Mouse (Mus musculus): Measurements from ENCODE around the gene E330021D16Rik. TPM values are rescaled to one million over a fixed set of nuclear protein-coding genes. Genes with fewer than 3 reads are reported as not detected.

The E330021D16Rik gene
- total RNA-seq, 2 experiments from 2014 or later = not detected

GRCm38 (mm10) chr6:136423201-136423600 is 7.8 kb upstream of the E330021D16Rik start:
- DNase-seq (ENCODE audit: low spot score in 2 of 2) = no peak
- intact Hi-C loops (cut with DNase I) = loop anchor here (5.0 kb wide), 2 partner anchors 189 to 299 kb away; no protein-coding TSS in a partner anchor

DNA sequence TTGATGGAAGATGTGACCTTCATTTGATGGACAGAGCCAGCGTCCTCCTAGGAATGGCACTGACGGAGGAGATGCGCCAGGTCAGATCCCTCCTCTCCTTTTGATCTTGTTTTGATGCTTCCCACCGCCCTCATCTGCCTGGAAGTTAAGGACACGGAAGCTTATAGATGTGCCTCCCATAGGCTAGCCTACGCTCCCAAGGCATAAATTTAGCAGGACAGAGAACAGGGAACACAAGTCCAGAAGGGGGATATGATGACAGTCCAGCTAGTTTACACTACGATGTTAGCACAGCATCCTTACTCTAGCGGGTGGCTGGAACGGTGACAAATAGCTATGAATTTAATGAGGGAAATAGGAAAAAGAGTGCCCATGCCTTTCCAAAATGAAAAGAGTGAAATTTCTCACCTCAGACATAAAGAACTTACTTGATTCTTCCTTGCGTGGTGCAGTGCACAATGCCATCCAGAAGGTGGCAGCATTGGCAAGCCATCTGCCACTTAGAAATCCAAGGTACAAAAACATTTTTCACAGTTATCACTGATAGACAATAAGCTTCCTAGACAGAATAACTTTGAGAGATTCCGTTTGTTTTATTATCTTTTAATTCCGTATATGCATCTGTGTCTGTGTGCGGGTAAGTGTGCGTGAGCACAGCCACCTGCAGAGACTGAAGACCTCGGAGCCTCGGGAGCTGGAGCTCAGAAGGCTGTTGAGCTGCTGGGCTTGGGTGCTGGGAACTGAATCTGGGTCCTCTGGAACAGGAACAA is 6.9 kb upstream of the E330021D16Rik start:
- peak; percentile 64 to 79 for DNase-seq (ENCODE audit: low spot score in 2 of 2)
- intact Hi-C loops (cut with DNase I) = loop anchor here (1.0 to 5.0 kb wide), 5 partner anchors 96 to 321 kb away; no protein-coding TSS in a partner anchor

- intact Hi-C loops (cut with DNase I) = loop anchor here (5.0 kb wide), 2 partner anchors 191 to 301 kb away; no protein-coding TSS in a partner anchor
- no peak for DNase-seq (ENCODE audit: low spot score in 2 of 2)
Measured at GRCm38 (mm10) chr6:136421059-136421458, 5.7 kb upstream of the E330021D16Rik start.

GRCm38 (mm10) chr6:136418889-136419835 is 3.8 kb upstream of the E330021D16Rik start:
- intact Hi-C loops (cut with DNase I) = no loop called here
- DNase-seq (ENCODE audit: low spot score in 2 of 2) = no peak

DNA sequence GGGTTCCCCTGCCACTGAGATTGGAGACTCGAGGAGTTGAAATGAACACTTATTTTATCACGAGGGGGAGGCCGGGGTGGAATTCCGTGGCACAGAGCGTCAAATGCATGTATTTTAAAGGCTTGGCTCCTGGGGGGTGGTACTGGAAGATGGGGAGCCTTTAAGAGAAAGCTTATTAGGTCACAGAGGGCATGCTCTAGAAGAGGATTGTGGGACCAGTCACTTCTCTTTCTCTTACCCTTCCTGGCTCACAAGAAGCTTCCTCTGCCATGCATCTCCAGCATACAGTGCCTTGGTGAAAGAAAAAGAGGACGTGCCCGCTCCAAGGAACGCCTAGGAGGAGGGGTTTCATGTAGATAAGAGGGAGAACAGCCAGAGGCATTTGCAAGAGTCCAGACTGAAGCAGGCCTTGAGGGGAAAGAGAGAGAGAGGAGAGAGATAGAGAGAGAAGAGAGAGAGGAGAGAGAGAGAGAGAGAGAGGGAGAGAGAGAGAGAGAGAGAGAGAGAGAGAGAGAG is 3.0 kb upstream of the E330021D16Rik start:
- no peak for DNase-seq (ENCODE audit: low spot score in 2 of 2)
- intact Hi-C loops (cut with DNase I) = no loop called here

- intact Hi-C loops (cut with DNase I) = no loop called here
Measured at GRCm38 (mm10) chr6:136417864-136418263, 2.5 kb upstream of the E330021D16Rik start.

GRCm38 (mm10) chr6:136413856-136414362 is 1.5 kb downstream of the E330021D16Rik start:
- intact Hi-C loops (cut with DNase I) = no loop called here
- DNase-seq (ENCODE audit: low spot score in 2 of 2) = no peak

More at GRCm38 (mm10) chr6:136417864-136418263, 2.5 kb upstream of the E330021D16Rik start:
- DNase-seq (ENCODE audit: low spot score in 2 of 2) = no peak

DNA sequence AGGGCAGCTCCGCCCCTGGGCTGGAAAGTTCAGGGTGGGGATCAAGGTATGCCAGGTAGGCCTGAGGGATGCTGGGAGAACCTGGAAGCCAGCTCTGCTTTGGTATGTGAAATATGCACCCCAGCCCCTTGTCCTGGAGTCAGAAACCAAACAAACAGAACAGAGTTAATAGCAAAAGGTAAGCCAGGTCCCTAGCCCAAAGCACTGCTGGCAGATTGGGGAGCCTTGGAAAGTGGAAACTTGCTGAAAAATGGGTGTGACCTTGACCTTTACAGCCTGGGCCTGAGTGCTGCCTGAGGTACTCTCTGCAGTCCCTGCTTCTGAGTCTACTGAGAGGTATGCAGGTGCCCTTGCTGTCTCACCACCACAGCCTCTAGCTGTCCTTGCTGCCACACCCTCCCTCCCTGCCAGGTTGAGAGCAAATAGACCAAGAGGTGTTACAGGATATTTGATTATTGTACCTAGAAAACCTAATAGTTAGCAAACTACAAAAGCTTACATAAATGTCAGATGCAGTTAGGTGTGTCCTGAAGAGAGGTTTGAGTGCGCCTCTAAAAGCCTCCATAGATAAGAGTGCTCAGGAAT is 7.7 kb downstream of the E330021D16Rik start:
- no peak for DNase-seq (ENCODE audit: low spot score in 2 of 2)
- intact Hi-C loops (cut with DNase I) = loop anchor here (5.0 kb wide), 1 partner anchor 80 kb away; the partner anchor contains the start of gene Gm8994

GRCm38 (mm10) chr6:136396860-136397259 is 18.5 kb downstream of the E330021D16Rik start:
- intact Hi-C loops (cut with DNase I) = no loop called here
- DNase-seq (ENCODE audit: low spot score in 2 of 2) = no peak

DNA sequence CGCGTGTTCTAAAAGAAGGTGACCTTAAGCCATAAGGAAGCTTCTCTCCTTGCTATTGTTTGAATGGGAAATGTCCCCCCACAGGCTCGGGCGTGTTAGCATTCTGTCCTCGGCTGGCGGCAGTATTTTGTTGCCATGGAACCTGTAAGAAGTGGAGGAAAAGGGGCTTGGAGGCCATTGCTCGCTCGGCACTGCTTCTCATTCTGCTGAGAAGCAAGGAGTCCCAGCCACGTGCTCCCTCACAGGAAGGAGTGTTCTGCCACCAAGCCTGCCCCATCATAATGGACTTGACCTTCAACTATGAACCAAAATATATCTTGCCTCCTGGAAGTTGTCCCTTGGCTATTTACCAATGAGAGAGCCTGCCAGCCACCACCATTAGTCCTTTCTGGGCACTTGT is 25.1 kb downstream of the E330021D16Rik start:
- DNase-seq (ENCODE audit: low spot score in 2 of 2) = no peak
- intact Hi-C loops (cut with DNase I) = no loop called here

- DNase-seq (ENCODE audit: low spot score in 2 of 2) = peak in 1 of 2 experiments; percentile 75
- intact Hi-C loops (cut with DNase I) = no loop called here
Measured at GRCm38 (mm10) chr6:136385287-136385686, 30.1 kb downstream of the E330021D16Rik start.

GRCm38 (mm10) chr6:136383218-136383617 is 32.2 kb downstream of the E330021D16Rik start:
- intact Hi-C loops (cut with DNase I) = no loop called here
- no peak for DNase-seq (ENCODE audit: low spot score in 2 of 2)

DNA sequence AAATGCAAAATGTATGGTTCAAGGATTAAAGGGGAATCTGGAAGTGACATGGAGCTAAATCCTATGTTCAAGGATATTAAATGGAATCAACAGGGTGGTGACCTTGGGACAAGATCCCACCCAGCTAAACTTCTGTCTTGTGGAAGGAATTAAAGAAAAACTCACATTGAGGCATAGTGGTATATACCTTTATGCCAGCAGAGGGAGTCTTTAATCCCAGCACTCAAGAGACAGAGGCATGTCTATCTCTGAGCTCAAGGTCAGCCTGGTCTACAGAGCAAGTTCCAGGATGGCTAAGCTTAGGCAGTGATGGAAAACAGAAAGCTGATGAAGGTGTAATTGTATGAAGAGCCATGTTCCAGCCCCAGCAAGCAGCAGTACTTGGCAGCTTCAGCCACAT is 39.3 kb downstream of the E330021D16Rik start:
- intact Hi-C loops (cut with DNase I) = no loop called here
- no peak for DNase-seq (ENCODE audit: low spot score in 2 of 2)

GRCm38 (mm10) chr6:136364430-136365098 is 50.8 kb downstream of the E330021D16Rik start:
- intact Hi-C loops (cut with DNase I) = loop anchor here (1.0 kb wide), 1 partner anchor 465 kb away; no protein-coding TSS in a partner anchor
- DNase-seq (ENCODE audit: low spot score in 2 of 2) = peak; percentile 49 to 86

GRCm38 (mm10) chr6:136364008-136364407 is 51.4 kb downstream of the E330021D16Rik start:
- intact Hi-C loops (cut with DNase I) = loop anchor here (1.0 kb wide), 1 partner anchor 465 kb away; no protein-coding TSS in a partner anchor

GRCm38 (mm10) chr6:136363313-136363712 is 52.1 kb downstream of the E330021D16Rik start:
- peak in 1 of 2 experiments; percentile 61 for DNase-seq (ENCODE audit: low spot score in 2 of 2)
- intact Hi-C loops (cut with DNase I) = no loop called here

More at GRCm38 (mm10) chr6:136364008-136364407, 51.4 kb downstream of the E330021D16Rik start:
- DNase-seq (ENCODE audit: low spot score in 2 of 2) = peak; percentile 22 to 81

DNA sequence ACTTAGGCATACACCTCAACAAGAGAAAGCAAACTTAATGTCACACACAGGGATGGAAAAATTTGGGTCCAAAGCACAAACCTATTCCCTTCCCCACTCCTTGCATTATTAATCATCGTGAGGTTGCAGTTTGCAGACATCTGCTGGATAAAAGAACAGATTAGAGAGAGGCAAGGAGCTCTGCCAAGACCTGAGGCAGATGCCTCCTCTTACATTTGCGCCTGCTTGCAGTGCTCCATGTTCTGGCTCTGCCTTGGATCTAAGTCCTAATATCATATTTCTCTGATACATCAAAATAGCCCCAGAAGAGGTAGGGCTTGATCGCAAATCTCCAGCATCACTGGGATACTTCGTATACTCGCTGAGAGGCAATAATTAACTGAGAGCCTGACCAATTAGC is 56.9 kb downstream of the E330021D16Rik start:
- intact Hi-C loops (cut with DNase I) = no loop called here
- peak in 1 of 2 experiments; percentile 25 for DNase-seq (ENCODE audit: low spot score in 2 of 2)

DNA sequence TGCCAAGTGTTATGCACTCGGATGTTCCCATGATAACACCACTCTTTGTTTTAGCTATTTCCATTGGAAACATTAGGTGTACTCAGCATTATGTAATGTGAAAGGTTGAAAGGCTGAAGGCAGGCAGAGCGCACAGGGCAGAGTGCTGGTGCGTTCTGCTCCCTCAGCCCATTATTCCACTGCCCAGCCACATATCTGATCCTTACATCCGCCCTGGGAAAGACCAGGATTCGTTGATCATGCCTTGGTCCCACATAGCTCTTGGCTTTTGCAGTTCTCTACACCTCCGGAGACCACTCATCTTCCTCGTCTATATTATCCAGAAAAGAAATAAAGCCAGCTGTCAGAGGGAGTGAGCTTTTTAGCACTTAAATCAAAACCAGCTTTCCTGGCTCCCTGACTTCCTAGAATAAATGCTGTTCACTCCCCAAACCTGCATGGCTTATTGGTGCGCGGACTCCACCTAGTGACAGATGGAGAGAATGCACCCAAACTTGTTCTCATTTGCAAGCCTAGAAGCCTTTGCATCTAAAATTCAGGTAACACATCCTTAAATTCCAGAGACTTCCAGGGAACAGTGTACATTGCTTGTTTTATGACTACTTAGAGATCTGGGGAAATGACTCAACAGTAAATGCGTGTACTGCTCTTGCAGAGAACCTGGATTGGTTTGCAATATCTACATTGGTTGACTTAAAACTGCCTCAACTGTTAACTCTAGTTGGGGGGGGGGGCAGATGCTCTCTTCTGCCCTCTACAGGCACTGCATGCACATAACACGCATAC is 61.8 kb downstream of the E330021D16Rik start:
- DNase-seq (ENCODE audit: low spot score in 2 of 2) = peak; percentile 87 to 98
- intact Hi-C loops (cut with DNase I) = loop anchor here (1.0 to 5.0 kb wide), 4 partner anchors 116 to 911 kb away; no protein-coding TSS in a partner anchor

Data from left cerebral cortex, postnatal 25 days (tissue).